Mouse (Mus musculus) intestine, embryonic 16.5 days (tissue): ENCODE measurements around the gene Syn3. TPM values are rescaled to one million over a fixed set of nuclear protein-coding genes. Genes with fewer than 3 reads are reported as not detected.

Experiments
- ATAC-seq: fragments of 200-750 bp; cut with Nextera tagmentation; 2 replicates; pipeline ENCODE4 v1.8.0; 2017; ENCODE audit warnings: moderate TSS enrichment, moderate library complexity
- H3K27ac ChIP-seq: fragments of 300-500 bp; sonication (generic); 2 replicates; pipeline ENCODE4 v1.5.1; 2014; ENCODE audit warnings: mild to moderate bottlenecking, low read length
- H3K27me3 ChIP-seq: fragments of 300-500 bp; sonication (generic); replicated peaks from 2 replicates; pipeline ENCODE4 v1.6.1; 2014; ENCODE audit warnings: low read length, control low read depth, mixed read lengths; ENCODE audit not compliant: control insufficient read depth, insufficient read depth
- H3K36me3 ChIP-seq: fragments of 300-500 bp; sonication (generic); 2 replicates; pipeline ENCODE4 v1.6.1; 2014; ENCODE audit warnings: low read length, control low read depth; ENCODE audit not compliant: control insufficient read depth, insufficient read depth
- H3K4me1 ChIP-seq: fragments of 300-500 bp; sonication (generic); 2 replicates; pipeline ENCODE4 v1.6.1; 2014; ENCODE audit warnings: low read length, control low read depth, mixed read lengths; ENCODE audit not compliant: control insufficient read depth, insufficient read depth
- H3K4me2 ChIP-seq: fragments of 300-500 bp; sonication (generic); 2 replicates; pipeline ENCODE4 v1.6.1; 2014; ENCODE audit warnings: low read depth, low read length, control low read depth
- H3K4me3 ChIP-seq: fragments of 300-500 bp; sonication (generic); 2 replicates; pipeline ENCODE4 v1.5.1; 2014; ENCODE audit warnings: mild to moderate bottlenecking, low read length
- H3K9ac ChIP-seq: fragments of 300-500 bp; sonication (generic); 2 replicates; pipeline ENCODE4 v1.6.1; 2014; ENCODE audit warnings: low read depth, low read length
- H3K9me3 ChIP-seq: fragments of 300-500 bp; sonication (generic); 2 replicates; pipeline ENCODE4 v1.6.1; 2016; ENCODE audit warnings: low read length, control low read depth; ENCODE audit not compliant: control insufficient read depth
- WGBS: fragments of 180-500 bp; shearing (Covaris S2); extraction: QIAGEN DNeasy Blood & Tissue Kit; methylation state at CpG from one replicate; pipeline ENCODE4 v1.1.7; 2014; 5-methylcytosine and 5-hydroxymethylcytosine counted together
- polyA plus RNA-seq: library from polyadenylated mRNA; unstranded; fragments of >200 nt; fragmentation: Nextera tagmentation; extraction: Ambion mirVana; gene quantifications from 2 replicates; pipeline ENCODE4 v1.2.1, GENCODE M21; 2015

Syn3 gene
- polyA plus RNA-seq, 1 experiment from 2014 or later, result 2.3 TPM

GRCm38 (mm10) chr10:86474176-86475154 lies 24.2 kb downstream of the Syn3 start:
- H3K4me2 ChIP-seq, result no peak overlapping the region
- H3K9ac ChIP-seq, result no peak overlapping the region
- H3K9me3 ChIP-seq, result no peaks in the 10 kb centered on the region
- 48% methylated on average over 8 of the region's 8 CpGs for WGBS
- H3K27me3 ChIP-seq, result no peaks in the 10 kb centered on the region
- H3K27ac ChIP-seq, result no peak overlapping the region
- ATAC-seq, result no peak
- H3K36me3 ChIP-seq, result no peaks in the 10 kb centered on the region
- no peaks in the 10 kb centered on the region for H3K4me1 ChIP-seq
- no peak overlapping the region for H3K4me3 ChIP-seq

GRCm38 (mm10) chr10:86473637-86474154 lies 25.0 kb downstream of the Syn3 start:
- Histone ChIP-seq H3K9me3 (no peaks in the 10 kb centered on the region), H3K4me3 (no peak overlapping the region), H3K4me1 (no peaks in the 10 kb centered on the region), H3K9ac (no peak overlapping the region), H3K4me2 (no peak overlapping the region), H3K36me3 (no peaks in the 10 kb centered on the region), H3K27ac (no peak overlapping the region), H3K27me3 (no peaks in the 10 kb centered on the region)
- WGBS, result 45% methylated on average over 3 of the region's 3 CpGs
- ATAC-seq, result no peak

GRCm38 (mm10) chr10:86468612-86469546 lies 29.8 kb downstream of the Syn3 start:
- Histone ChIP-seq H3K36me3 (no peaks in the 10 kb centered on the region), H3K27ac (no peak overlapping the region), H3K4me3 (no peak overlapping the region), H3K4me1 (no peaks in the 10 kb centered on the region), H3K9ac (no peak overlapping the region), H3K4me2 (no peak overlapping the region), H3K9me3 (no peaks in the 10 kb centered on the region), H3K27me3 (no peaks in the 10 kb centered on the region)
- no peak for ATAC-seq
- WGBS, result 75% methylated on average over 13 of the region's 13 CpGs

GRCm38 (mm10) chr10:86463538-86464199 lies 35.0 kb downstream of the Syn3 start:
- 0 out of 2 replicates have a peak, but pooled peaks cover 4% of the 10 kb centered on the region for H3K4me1 ChIP-seq
- peak overlapping the region; percentile 26; the same call in 1 of the 2 replicates for H3K27ac ChIP-seq
- ATAC-seq, result peak; percentile 79
- H3K9ac ChIP-seq, result no peak overlapping the region
- 20% methylated on average over 5 of the region's 5 CpGs for whole genome bisulfite sequencing
- no peaks in the 10 kb centered on the region for H3K36me3 ChIP-seq
- no peaks in the 10 kb centered on the region for H3K9me3 ChIP-seq
- H3K27me3 ChIP-seq, result no peaks in the 10 kb centered on the region
- H3K4me2 ChIP-seq, result no peak overlapping the region
- no peak overlapping the region for H3K4me3 ChIP-seq

GRCm38 (mm10) chr10:86459643-86460042 lies 39.1 kb downstream of the Syn3 start:
- H3K27ac ChIP-seq, result no peak overlapping the region
- no peaks in the 10 kb centered on the region for H3K9me3 ChIP-seq
- no peak overlapping the region for H3K4me2 ChIP-seq
- WGBS, result 53% methylated on average over 1 of the region's 1 CpGs
- no peak overlapping the region for H3K9ac ChIP-seq
- no peak for ATAC-seq
- H3K4me3 ChIP-seq, result no peak overlapping the region
- H3K27me3 ChIP-seq, result no peaks in the 10 kb centered on the region
- 0 out of 2 replicates have a peak, but pooled peaks cover 4% of the 10 kb centered on the region for H3K4me1 ChIP-seq
- H3K36me3 ChIP-seq, result no peaks in the 10 kb centered on the region

GRCm38 (mm10) chr10:86457665-86458209 lies 41.0 kb downstream of the Syn3 start:
- no peaks in the 10 kb centered on the region for H3K27me3 ChIP-seq
- no peaks in the 10 kb centered on the region for H3K36me3 ChIP-seq
- no peaks in the 10 kb centered on the region for H3K9me3 ChIP-seq
- H3K9ac ChIP-seq, result no peak overlapping the region
- no peak overlapping the region for H3K4me3 ChIP-seq
- no peak for ATAC-seq
- no peak overlapping the region for H3K4me2 ChIP-seq
- H3K4me1 ChIP-seq, result no peaks in the 10 kb centered on the region
- H3K27ac ChIP-seq, result no peak overlapping the region

DNA sequence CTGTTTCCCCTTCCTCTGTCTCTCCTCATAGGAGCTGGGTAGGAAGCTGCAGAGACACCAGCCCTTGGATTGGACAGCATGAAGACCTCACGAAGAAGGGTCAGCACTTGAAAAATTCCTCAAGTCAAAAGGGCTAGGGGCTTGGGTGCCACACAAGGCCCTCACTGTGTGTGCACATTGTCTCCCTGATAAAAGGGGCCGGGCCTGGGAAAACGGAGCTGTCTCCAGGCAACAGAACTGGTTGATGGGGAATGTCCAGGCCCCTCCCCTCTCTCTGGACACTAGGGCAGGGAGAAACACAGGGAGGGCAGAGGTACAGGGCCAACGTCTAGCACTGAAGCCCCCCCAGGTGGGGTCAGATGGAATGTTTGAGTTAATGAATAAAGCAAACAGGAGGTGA lies 41.5 kb downstream of the Syn3 start:
- Histone ChIP-seq H3K36me3 (no peaks in the 10 kb centered on the region), H3K4me2 (no peak overlapping the region), H3K4me3 (no peak overlapping the region), H3K27ac (no peak overlapping the region), H3K4me1 (no peaks in the 10 kb centered on the region), H3K9me3 (no peaks in the 10 kb centered on the region), H3K9ac (no peak overlapping the region), H3K27me3 (no peaks in the 10 kb centered on the region)
- no peak for ATAC-seq
- 25% methylated on average over 4 of the region's 4 CpGs for WGBS

GRCm38 (mm10) chr10:86455296-86456055 lies 43.2 kb downstream of the Syn3 start:
- Histone ChIP-seq H3K4me3 (no peak overlapping the region), H3K4me2 (no peak overlapping the region), H3K36me3 (no peaks in the 10 kb centered on the region), H3K27ac (no peak overlapping the region), H3K4me1 (no peaks in the 10 kb centered on the region), H3K9me3 (no peaks in the 10 kb centered on the region), H3K9ac (no peak overlapping the region), H3K27me3 (no peaks in the 10 kb centered on the region)
- 54% methylated on average over 5 of the region's 5 CpGs for WGBS
- no peak for ATAC-seq
